Mouse (Mus musculus): ENCODE measurements around the gene 4930469K13Rik. TPM values are rescaled to one million over a fixed set of nuclear protein-coding genes. Genes with fewer than 3 reads are reported as not detected.
A peak's percentile ranks its signal among the peaks of the same experiment; 100 is the strongest.

The 4930469K13Rik gene
- polyA plus RNA-seq, 1 experiment from 2014 or later, result not detected

GRCm38 (mm10) chr11:33928658-33929057 is 169.7 kb downstream of the 4930469K13Rik start:
- DNase-seq (ENCODE audit: low spot score) (peak; percentile 50), ATAC-seq (no peak)
- H3K36me3 ChIP-seq (ENCODE audit: insufficient read depth, low read length), result no peaks in the 10 kb centered on the region
- peak; percentile 77 for TF ChIP-seq CTCF (IDR thresholded peaks at IDR 0.05)
- no peak for TF ChIP-seq EP300 (IDR thresholded peaks at IDR 0.05)
- H3K4me3 ChIP-seq (ENCODE audit: low read depth, low read length), result no peak overlapping the region
- 25% methylated on average over 7 of the region's 7 CpGs for WGBS
- H3K9me3 ChIP-seq (ENCODE audit: low read length), result no peaks in the 10 kb centered on the region
- no peak overlapping the region for H3K27ac ChIP-seq (ENCODE audit: low read length)
- H3K27me3 ChIP-seq (replicated peaks; ENCODE audit: insufficient read depth, low read length), result no peaks in the 10 kb centered on the region
- H3K4me2 ChIP-seq (replicated peaks; ENCODE audit: low read depth, low read length), result no peak overlapping the region
- H3K4me1 ChIP-seq (ENCODE audit: insufficient read depth, low read depth, low read length), result peaks cover 3% of the 10 kb centered on the region; the same call in 1 of the 2 replicates
- H3K9ac ChIP-seq (replicated peaks; ENCODE audit: low read depth), result no peak overlapping the region

- no peak overlapping the region for H3K4me2 ChIP-seq (replicated peaks; ENCODE audit: low read depth, low read length)
- no peaks in the 10 kb centered on the region for H3K27me3 ChIP-seq (replicated peaks; ENCODE audit: insufficient read depth, low read length)
- H3K27ac ChIP-seq (ENCODE audit: low read length), result no peak overlapping the region
- H3K4me1 ChIP-seq (ENCODE audit: insufficient read depth, low read depth, low read length), result peaks cover 3% of the 10 kb centered on the region; the same call in 1 of the 2 replicates
- no peak for TF ChIP-seq CTCF (IDR thresholded peaks at IDR 0.05)
- TF ChIP-seq EP300 (IDR thresholded peaks at IDR 0.05), result no peak
- no peaks in the 10 kb centered on the region for H3K36me3 ChIP-seq (ENCODE audit: insufficient read depth, low read length)
- no peak overlapping the region for H3K9ac ChIP-seq (replicated peaks; ENCODE audit: low read depth)
- ATAC-seq (0 out of 2 replicates have a peak, but pooled peaks have one; percentile 25), DNase-seq (ENCODE audit: low spot score) (no peak)
- H3K4me3 ChIP-seq (ENCODE audit: low read depth, low read length), result no peak overlapping the region
- 47% methylated on average over 4 of the region's 4 CpGs for WGBS
- H3K9me3 ChIP-seq (ENCODE audit: low read length), result no peaks in the 10 kb centered on the region
Observed at GRCm38 (mm10) chr11:33927836-33928235, 170.5 kb downstream of the 4930469K13Rik start.

GRCm38 (mm10) chr11:33927321-33927720 is 171.0 kb downstream of the 4930469K13Rik start:
- H3K4me3 ChIP-seq (ENCODE audit: low read depth, low read length), result no peak overlapping the region
- no peak overlapping the region for H3K4me2 ChIP-seq (replicated peaks; ENCODE audit: low read depth, low read length)
- no peak for ATAC-seq
- 33% methylated on average over 6 of the region's 6 CpGs for WGBS
- H3K9ac ChIP-seq (replicated peaks; ENCODE audit: low read depth), result no peak overlapping the region
- H3K9me3 ChIP-seq (ENCODE audit: low read length), result no peaks in the 10 kb centered on the region
- H3K4me1 ChIP-seq (ENCODE audit: insufficient read depth, low read depth, low read length), result no peaks in the 10 kb centered on the region
- H3K36me3 ChIP-seq (ENCODE audit: insufficient read depth, low read length), result no peaks in the 10 kb centered on the region
- H3K27me3 ChIP-seq (replicated peaks; ENCODE audit: insufficient read depth, low read length), result no peaks in the 10 kb centered on the region
- TF ChIP-seq CTCF (IDR thresholded peaks at IDR 0.05) (no peak), EP300 (IDR thresholded peaks at IDR 0.05) (no peak)
- DNase-seq (ENCODE audit: low spot score), result no peak
- no peak overlapping the region for H3K27ac ChIP-seq (ENCODE audit: low read length)

GRCm38 (mm10) chr11:33926551-33926950 is 171.8 kb downstream of the 4930469K13Rik start:
- H3K9ac ChIP-seq (replicated peaks; ENCODE audit: low read depth), result no peak overlapping the region
- H3K4me2 ChIP-seq (replicated peaks; ENCODE audit: low read depth, low read length), result no peak overlapping the region
- no peak overlapping the region for H3K27ac ChIP-seq (ENCODE audit: low read length)
- 37% methylated on average over 2 of the region's 2 CpGs for WGBS
- no peaks in the 10 kb centered on the region for H3K27me3 ChIP-seq (replicated peaks; ENCODE audit: insufficient read depth, low read length)
- no peak for DNase-seq (ENCODE audit: low spot score)
- no peaks in the 10 kb centered on the region for H3K4me1 ChIP-seq (ENCODE audit: insufficient read depth, low read depth, low read length)
- H3K9me3 ChIP-seq (ENCODE audit: low read length), result no peaks in the 10 kb centered on the region
- TF ChIP-seq EP300 (IDR thresholded peaks at IDR 0.05), result no peak
- TF ChIP-seq CTCF (IDR thresholded peaks at IDR 0.05), result no peak
- ATAC-seq, result no peak
- H3K36me3 ChIP-seq (ENCODE audit: insufficient read depth, low read length), result no peaks in the 10 kb centered on the region
- no peak overlapping the region for H3K4me3 ChIP-seq (ENCODE audit: low read depth, low read length)

GRCm38 (mm10) chr11:33925778-33926177 is 172.6 kb downstream of the 4930469K13Rik start:
- no peak for DNase-seq (ENCODE audit: low spot score)

More at GRCm38 (mm10) chr11:33925778-33926177, 172.6 kb downstream of the 4930469K13Rik start:
- Histone ChIP-seq H3K4me3 (ENCODE audit: low read depth, low read length) (no peak overlapping the region), H3K27ac (ENCODE audit: low read length) (no peak overlapping the region), H3K27me3 (replicated peaks; ENCODE audit: insufficient read depth, low read length) (no peaks in the 10 kb centered on the region), H3K4me2 (replicated peaks; ENCODE audit: low read depth, low read length) (no peak overlapping the region), H3K36me3 (ENCODE audit: insufficient read depth, low read length) (no peaks in the 10 kb centered on the region), H3K9ac (replicated peaks; ENCODE audit: low read depth) (no peak overlapping the region), H3K9me3 (ENCODE audit: low read length) (no peaks in the 10 kb centered on the region), H3K4me1 (ENCODE audit: insufficient read depth, low read depth, low read length) (no peaks in the 10 kb centered on the region)
- WGBS, result 56% methylated on average over 8 of the region's 8 CpGs
- no peak for TF ChIP-seq EP300 (IDR thresholded peaks at IDR 0.05)
- no peak for TF ChIP-seq CTCF (IDR thresholded peaks at IDR 0.05)
- no peak for ATAC-seq

Other genes starting within 250 kb of the 4930469K13Rik start
- gene Kcnmb1, start 135.5 kb downstream of the 4930469K13Rik start, polyA plus RNA-seq (2015; fragmentation: Nextera tagmentation; extraction: Ambion mirVana), result 0.66 and 0.74 TPM in 2 replicates
- gene Kcnip1, start 105.4 kb downstream of the 4930469K13Rik start, polyA plus RNA-seq (2015; fragmentation: Nextera tagmentation; extraction: Ambion mirVana), result 0.18 and 0.27 TPM in 2 replicates
- gene Lcp2, start 51.6 kb downstream of the 4930469K13Rik start, polyA plus RNA-seq (2015; fragmentation: Nextera tagmentation; extraction: Ambion mirVana), result 4.5 and 4.9 TPM in 2 replicates
- not detected in 2 replicates for gene Foxi1, start 109.5 kb upstream of the 4930469K13Rik start, polyA plus RNA-seq (2015; fragmentation: Nextera tagmentation; extraction: Ambion mirVana)
- 0.08 and 0.10 TPM in 2 replicates for gene Fam196b, start 216.3 kb upstream of the 4930469K13Rik start, polyA plus RNA-seq (2015; fragmentation: Nextera tagmentation; extraction: Ambion mirVana)